Mouse (Mus musculus): ENCODE measurements around the gene Soat2. TPM values are rescaled to one million over a fixed set of nuclear protein-coding genes. Genes with fewer than 3 reads are reported as not detected.

The Soat2 gene
- polyA plus RNA-seq, 1 experiment = not detected

DNA sequence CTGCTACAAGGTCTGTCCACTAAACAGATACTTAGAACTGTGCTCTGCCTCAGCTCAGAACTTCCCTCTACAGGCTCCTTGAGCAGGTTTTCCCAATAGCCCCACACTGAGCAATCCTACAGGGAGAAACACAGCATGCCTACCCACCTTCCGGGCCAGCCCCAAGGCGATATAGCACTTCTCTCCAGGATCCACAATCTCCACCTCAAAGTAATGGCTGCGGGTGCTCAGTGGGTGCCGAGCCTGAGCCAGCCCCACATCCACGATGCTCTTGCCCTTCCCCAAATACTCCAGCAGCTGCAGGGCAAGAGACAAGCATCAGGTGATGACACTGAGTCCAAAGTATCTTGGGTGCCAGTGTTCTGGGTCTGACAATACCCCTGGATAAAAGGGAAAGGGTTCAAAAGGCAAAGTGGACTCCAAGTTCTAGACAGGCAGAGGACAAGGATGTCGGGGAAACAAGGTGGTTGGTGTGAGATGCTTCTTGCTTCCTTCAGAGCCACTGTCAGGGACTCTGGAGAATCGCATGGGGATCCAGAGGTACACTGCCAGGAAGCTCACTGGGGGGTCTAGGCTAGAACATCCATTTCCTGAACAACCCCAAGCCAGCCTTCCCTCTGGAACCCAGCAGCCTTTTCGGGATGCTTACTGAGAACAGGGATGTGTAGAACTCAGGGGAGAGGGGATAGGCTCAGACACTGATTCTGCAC lies 31.1 kb upstream of the Soat2 start:
- no peak overlapping the region for H3K4me3 ChIP-seq (ENCODE audit: insufficient read depth, low read depth, low read length)
- TF ChIP-seq POLR2A (IDR thresholded peaks at IDR 0.05; ENCODE audit: insufficient read depth, low read depth, low read length) = no peak
- TF ChIP-seq CTCF (IDR thresholded peaks at IDR 0.05; ENCODE audit: insufficient read depth, low read depth, low read length) = no peak
- 72% methylated on average over 8 of the region's 8 CpGs for WGBS
- no peak overlapping the region for H3K27ac ChIP-seq (ENCODE audit: insufficient read depth, low read depth, low read length)
- peaks cover 26% of the 10 kb centered on the region for H3K4me1 ChIP-seq (ENCODE audit: control insufficient read depth, insufficient read depth, low read length)

GRCm38 (mm10) chr15:102119831-102120170 lies 30.5 kb upstream of the Soat2 start:
- TF ChIP-seq CTCF (IDR thresholded peaks at IDR 0.05; ENCODE audit: insufficient read depth, low read depth, low read length) (no peak), POLR2A (IDR thresholded peaks at IDR 0.05; ENCODE audit: insufficient read depth, low read depth, low read length) (no peak)
- Histone ChIP-seq H3K4me3 (ENCODE audit: insufficient read depth, low read depth, low read length) (no peak overlapping the region), H3K27ac (ENCODE audit: insufficient read depth, low read depth, low read length) (no peak overlapping the region), H3K4me1 (ENCODE audit: control insufficient read depth, insufficient read depth, low read length) (peaks cover 26% of the 10 kb centered on the region)
- WGBS = 62% methylated on average over 2 of the region's 2 CpGs

GRCm38 (mm10) chr15:102120530-102120929 lies 29.8 kb upstream of the Soat2 start:
- no peak for TF ChIP-seq CTCF (IDR thresholded peaks at IDR 0.05; ENCODE audit: insufficient read depth, low read depth, low read length)
- TF ChIP-seq POLR2A (IDR thresholded peaks at IDR 0.05; ENCODE audit: insufficient read depth, low read depth, low read length) = no peak
- Histone ChIP-seq H3K27ac (ENCODE audit: insufficient read depth, low read depth, low read length) (no peak overlapping the region), H3K4me1 (ENCODE audit: control insufficient read depth, insufficient read depth, low read length) (peaks cover 24% of the 10 kb centered on the region), H3K4me3 (ENCODE audit: insufficient read depth, low read depth, low read length) (no peak overlapping the region)
- WGBS = 68% methylated on average over 5 of the region's 5 CpGs

- Histone ChIP-seq H3K4me1 (ENCODE audit: control insufficient read depth, insufficient read depth, low read length) (peaks cover 6% of the 10 kb centered on the region), H3K27ac (ENCODE audit: insufficient read depth, low read depth, low read length) (no peak overlapping the region), H3K4me3 (ENCODE audit: insufficient read depth, low read depth, low read length) (no peak overlapping the region)
- TF ChIP-seq POLR2A (IDR thresholded peaks at IDR 0.05; ENCODE audit: insufficient read depth, low read depth, low read length) = no peak
- no peak for TF ChIP-seq CTCF (IDR thresholded peaks at IDR 0.05; ENCODE audit: insufficient read depth, low read depth, low read length)
- WGBS = 40% methylated on average over 2 of the region's 2 CpGs
Observed at GRCm38 (mm10) chr15:102126303-102126702, 24.0 kb upstream of the Soat2 start.

DNA sequence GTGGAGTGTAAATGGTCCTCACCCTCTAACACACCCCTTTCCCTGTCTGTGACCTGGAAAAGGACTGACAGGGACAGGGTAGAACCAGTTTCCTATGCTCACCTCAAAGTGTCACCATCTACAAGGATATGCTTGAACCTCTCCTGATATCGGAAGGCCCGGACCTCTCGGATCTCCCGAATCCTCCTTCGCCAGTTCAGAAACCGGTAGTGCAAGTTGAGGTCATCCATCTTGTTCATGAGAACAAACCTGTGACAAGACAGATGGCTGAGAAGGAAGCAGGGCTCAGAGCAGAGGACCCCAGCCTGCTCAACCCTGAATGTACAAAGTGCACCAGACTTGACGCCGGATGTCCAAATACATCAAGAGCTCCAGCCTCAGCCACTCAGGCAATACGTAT lies 17.0 kb upstream of the Soat2 start:
- TF ChIP-seq POLR2A (IDR thresholded peaks at IDR 0.05; ENCODE audit: insufficient read depth, low read depth, low read length) (no peak), CTCF (IDR thresholded peaks at IDR 0.05; ENCODE audit: insufficient read depth, low read depth, low read length) (no peak)
- H3K4me3 ChIP-seq (ENCODE audit: insufficient read depth, low read depth, low read length) = no peak overlapping the region
- no peak overlapping the region for H3K27ac ChIP-seq (ENCODE audit: insufficient read depth, low read depth, low read length)
- WGBS = 95% methylated on average over 9 of the region's 9 CpGs
- H3K4me1 ChIP-seq (ENCODE audit: control insufficient read depth, insufficient read depth, low read length) = peaks cover 7% of the 10 kb centered on the region; the same call in 1 of the 2 replicates

- no peak overlapping the region for H3K4me3 ChIP-seq (ENCODE audit: insufficient read depth, low read depth, low read length)
- no peak overlapping the region for H3K27ac ChIP-seq (ENCODE audit: insufficient read depth, low read depth, low read length)
- TF ChIP-seq POLR2A (IDR thresholded peaks at IDR 0.05; ENCODE audit: insufficient read depth, low read depth, low read length) = no peak
- no peak for TF ChIP-seq CTCF (IDR thresholded peaks at IDR 0.05; ENCODE audit: insufficient read depth, low read depth, low read length)
- H3K4me1 ChIP-seq (ENCODE audit: control insufficient read depth, insufficient read depth, low read length) = peaks cover 7% of the 10 kb centered on the region; the same call in 1 of the 2 replicates
- 68% methylated on average over 2 of the region's 2 CpGs for WGBS
Observed at GRCm38 (mm10) chr15:102134709-102135108, 15.6 kb upstream of the Soat2 start.

- under 1% methylated on average over 34 of the region's 35 CpGs for WGBS
- H3K4me1 ChIP-seq (ENCODE audit: control insufficient read depth, insufficient read depth, low read length) = peaks cover 7% of the 10 kb centered on the region; the same call in 1 of the 2 replicates
- no peak overlapping the region for H3K27ac ChIP-seq (ENCODE audit: insufficient read depth, low read depth, low read length)
- H3K4me3 ChIP-seq (ENCODE audit: insufficient read depth, low read depth, low read length) = peak overlapping the region; percentile 82
- TF ChIP-seq CTCF (IDR thresholded peaks at IDR 0.05; ENCODE audit: insufficient read depth, low read depth, low read length) (no peak), POLR2A (IDR thresholded peaks at IDR 0.05; ENCODE audit: insufficient read depth, low read depth, low read length) (no peak)
Observed at GRCm38 (mm10) chr15:102135522-102136128, 14.7 kb upstream of the Soat2 start.

- WGBS = under 1% methylated on average over 50 of the region's 50 CpGs
- Histone ChIP-seq H3K4me1 (ENCODE audit: control insufficient read depth, insufficient read depth, low read length) (peaks cover 7% of the 10 kb centered on the region; the same call in 1 of the 2 replicates), H3K27ac (ENCODE audit: insufficient read depth, low read depth, low read length) (peak within 1 kb of the TSS; percentile 43), H3K4me3 (ENCODE audit: insufficient read depth, low read depth, low read length) (peak within 1 kb of the TSS; percentile 82)
- TF ChIP-seq POLR2A (IDR thresholded peaks at IDR 0.05; ENCODE audit: insufficient read depth, low read depth, low read length) (peak; percentile 77), CTCF (IDR thresholded peaks at IDR 0.05; ENCODE audit: insufficient read depth, low read depth, low read length) (no peak)
Observed at GRCm38 (mm10) chr15:102136129-102136758, 14.1 kb upstream of the Soat2 start, which contains the start of gene Spryd3. Gene Spryd3 (minus strand): TSS chr15:102136234.

GRCm38 (mm10) chr15:102141120-102141519 lies 9.2 kb upstream of the Soat2 start:
- H3K4me1 ChIP-seq (ENCODE audit: control insufficient read depth, insufficient read depth, low read length) = peaks cover 24% of the 10 kb centered on the region
- TF ChIP-seq CTCF (IDR thresholded peaks at IDR 0.05; ENCODE audit: insufficient read depth, low read depth, low read length) (no peak), POLR2A (IDR thresholded peaks at IDR 0.05; ENCODE audit: insufficient read depth, low read depth, low read length) (no peak)
- no peak overlapping the region for H3K27ac ChIP-seq (ENCODE audit: insufficient read depth, low read depth, low read length)
- no peak overlapping the region for H3K4me3 ChIP-seq (ENCODE audit: insufficient read depth, low read depth, low read length)
- WGBS = 89% methylated on average over 5 of the region's 5 CpGs

Measured in olfactory bulb, adult 2 months (tissue).